Mouse (Mus musculus): ENCODE measurements around the gene Apobec2. TPM values are rescaled to one million over a fixed set of nuclear protein-coding genes. Genes with fewer than 3 reads are reported as not detected.
A peak's percentile ranks its signal among the peaks of the same experiment; 100 is the strongest.
"Not testable (repeated sequence)": the region's sequence is repeated elsewhere in the genome, so short reads cannot be mapped to it uniquely, and the experiment has no call there.

The Apobec2 gene
- total RNA-seq (2021): under 1 TPM; 0.24 TPM

- intact Hi-C loops (cut with DNase I): no loop called here
- DNase-seq (ENCODE audit: extremely low spot score in 1 of 2, low spot score in 2 of 2): no peak
These were observed at the start of gene Apobec2 for GRCm38 (mm10) chr17:48432158-48432980. TSS of gene Apobec2 (minus strand) at chr17:48432930.

GRCm38 (mm10) chr17:48479952-48480351 is 47.2 kb upstream of the Apobec2 start:
- intact Hi-C loops (cut with DNase I): no loop called here
- no peak for DNase-seq (ENCODE audit: extremely low spot score in 1 of 2, low spot score in 2 of 2)

- intact Hi-C loops (cut with DNase I): no loop called here
These were observed 42.7 kb upstream of the Apobec2 start for GRCm38 (mm10) chr17:48475444-48475843.

GRCm38 (mm10) chr17:48474282-48474681 is 41.6 kb upstream of the Apobec2 start:
- intact Hi-C loops (cut with DNase I); DNase-seq (ENCODE audit: extremely low spot score in 1 of 2, low spot score in 2 of 2): not testable (repeated sequence)

More at GRCm38 (mm10) chr17:48475444-48475843, 42.7 kb upstream of the Apobec2 start:
- DNase-seq (ENCODE audit: extremely low spot score in 1 of 2, low spot score in 2 of 2): no peak

GRCm38 (mm10) chr17:48467395-48468231 is 34.9 kb upstream of the Apobec2 start:
- intact Hi-C loops (cut with DNase I): loop anchor here (5.0 kb wide), 2 partner anchors 135 to 465 kb away; partner anchors contain the start of gene Lrfn2
- peak; percentile 85 for DNase-seq (ENCODE audit: extremely low spot score in 1 of 2, low spot score in 2 of 2)

- intact Hi-C loops (cut with DNase I): loop anchor here (5.0 kb wide), 2 partner anchors 135 to 465 kb away; partner anchors contain the start of gene Lrfn2
- DNase-seq (ENCODE audit: extremely low spot score in 1 of 2, low spot score in 2 of 2): no peak
These were observed 34.2 kb upstream of the Apobec2 start for GRCm38 (mm10) chr17:48466769-48467394.

DNA sequence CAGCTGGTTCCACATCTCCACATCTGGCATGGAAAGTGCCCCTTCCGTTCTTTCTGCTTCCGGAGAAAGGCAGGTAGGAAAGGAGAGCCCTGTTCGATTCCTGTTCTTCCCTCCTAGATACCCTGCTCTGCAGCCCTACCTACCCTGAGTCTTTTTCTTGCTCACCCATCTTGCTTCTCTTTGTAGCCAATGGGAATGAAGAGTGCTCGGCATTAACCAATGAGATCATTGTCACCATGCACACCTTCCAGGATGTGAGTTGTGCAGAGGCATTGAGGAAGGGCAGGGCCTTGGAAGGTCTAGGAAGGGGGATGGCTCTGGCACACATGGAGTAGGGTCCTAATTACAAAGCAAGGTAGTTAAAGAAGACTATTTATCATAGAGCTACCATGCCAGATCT is 30.7 kb upstream of the Apobec2 start:
- intact Hi-C loops (cut with DNase I): no loop called here

DNA sequence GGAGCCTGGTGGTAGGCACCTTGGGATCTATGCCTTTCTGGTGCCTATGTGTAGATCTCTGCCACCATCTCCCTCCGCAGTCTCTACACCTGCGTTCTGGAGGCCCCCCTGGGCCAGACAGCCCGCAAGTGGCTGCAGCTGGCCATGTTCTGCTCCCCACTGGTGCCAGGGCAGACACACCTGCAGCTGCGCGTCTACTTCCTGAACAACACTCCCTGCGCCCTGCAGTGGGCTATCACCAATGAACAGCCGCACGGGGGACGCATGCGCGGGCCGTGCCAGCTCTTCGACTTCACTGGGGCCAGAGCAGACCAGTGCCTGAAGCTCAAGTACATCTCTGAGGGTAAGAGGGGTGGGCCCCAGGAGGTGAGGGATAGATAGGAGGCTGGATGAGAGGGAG is 29.4 kb upstream of the Apobec2 start:
- DNase-seq (ENCODE audit: extremely low spot score in 1 of 2, low spot score in 2 of 2): no peak
- intact Hi-C loops (cut with DNase I): no loop called here

More for the DNA sequence above, 30.7 kb upstream of the Apobec2 start:
- no peak for DNase-seq (ENCODE audit: extremely low spot score in 1 of 2, low spot score in 2 of 2)

GRCm38 (mm10) chr17:48457971-48458653 is 25.4 kb upstream of the Apobec2 start:
- intact Hi-C loops (cut with DNase I): no loop called here
- DNase-seq (ENCODE audit: extremely low spot score in 1 of 2, low spot score in 2 of 2): no peak

- intact Hi-C loops (cut with DNase I): no loop called here
- no peak for DNase-seq (ENCODE audit: extremely low spot score in 1 of 2, low spot score in 2 of 2)
These were observed 23.2 kb upstream of the Apobec2 start for GRCm38 (mm10) chr17:48455955-48456354.

GRCm38 (mm10) chr17:48454688-48455087 is 22.0 kb upstream of the Apobec2 start, which contains the start of gene Unc5cl:
TSS of gene Unc5cl (plus strand) at chr17:48454901.
- DNase-seq (ENCODE audit: extremely low spot score in 1 of 2, low spot score in 2 of 2): no peak
- intact Hi-C loops (cut with DNase I): no loop called here

- intact Hi-C loops (cut with DNase I): no loop called here
- no peak for DNase-seq (ENCODE audit: extremely low spot score in 1 of 2, low spot score in 2 of 2)
These were observed 21.5 kb upstream of the Apobec2 start for GRCm38 (mm10) chr17:48454190-48454589.

DNA sequence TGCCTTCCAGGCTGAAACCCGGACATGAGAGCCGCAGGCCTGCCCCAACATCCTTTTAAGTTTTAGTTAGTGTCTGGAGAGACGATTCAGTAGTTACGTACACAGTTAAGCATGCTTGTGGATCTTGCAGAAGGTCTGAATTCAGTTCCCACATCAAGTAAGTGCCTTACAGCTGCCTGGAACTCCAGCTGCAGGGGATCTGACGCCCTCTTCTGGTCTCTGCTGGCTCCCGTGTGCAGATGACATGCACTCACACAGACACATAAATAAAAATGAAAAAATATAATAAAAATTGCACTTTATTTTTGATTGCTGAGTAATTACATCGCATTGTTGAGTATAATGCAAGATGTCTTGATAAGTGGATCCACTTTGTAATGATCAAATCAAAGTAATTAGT is 20.8 kb upstream of the Apobec2 start:
- DNase-seq (ENCODE audit: extremely low spot score in 1 of 2, low spot score in 2 of 2): no peak
- intact Hi-C loops (cut with DNase I): no loop called here

DNA sequence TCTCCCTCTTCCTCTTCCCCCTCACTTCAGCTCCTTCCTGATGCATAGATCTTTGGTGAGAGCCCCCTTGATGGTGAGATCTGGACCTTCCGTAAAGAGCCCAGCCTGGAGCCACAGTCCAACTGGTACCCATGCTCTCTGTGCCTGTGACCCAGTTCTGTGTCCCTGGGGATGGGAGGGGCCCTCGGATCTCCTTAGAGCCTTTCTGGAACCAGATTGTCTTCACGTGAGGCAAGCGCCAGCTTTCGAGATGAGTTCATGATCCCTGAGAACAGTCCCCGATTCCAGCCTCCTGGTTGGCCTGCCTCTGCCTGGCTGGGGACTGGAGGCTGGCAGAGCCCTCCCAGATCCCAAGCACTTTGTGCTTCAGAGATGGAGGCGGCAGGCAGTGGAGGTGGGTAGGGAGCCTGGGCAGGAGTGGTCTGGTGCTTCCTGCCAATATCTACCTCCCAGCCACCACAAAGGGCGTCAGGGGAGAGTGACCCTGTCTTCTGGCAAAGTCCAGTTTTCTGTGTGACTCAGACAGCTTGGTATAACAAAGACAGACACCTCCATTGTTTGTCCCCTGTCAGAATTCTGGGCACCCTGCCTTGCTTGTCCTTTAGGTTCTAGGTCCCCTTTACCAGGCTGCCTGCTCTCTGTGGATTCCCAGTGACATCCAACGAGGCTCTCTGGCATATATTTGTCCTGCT is 19.2 kb upstream of the Apobec2 start:
- DNase-seq (ENCODE audit: extremely low spot score in 1 of 2, low spot score in 2 of 2): no peak
- intact Hi-C loops (cut with DNase I): no loop called here

- DNase-seq (ENCODE audit: extremely low spot score in 1 of 2, low spot score in 2 of 2): no peak
- intact Hi-C loops (cut with DNase I): no loop called here
These were observed 18.6 kb upstream of the Apobec2 start, which contains the start of gene Tspo2 for GRCm38 (mm10) chr17:48451353-48451675. TSS of gene Tspo2 (minus strand) at chr17:48451522.

- intact Hi-C loops (cut with DNase I): no loop called here
These were observed 18.1 kb upstream of the Apobec2 start for GRCm38 (mm10) chr17:48450666-48451352.

DNA sequence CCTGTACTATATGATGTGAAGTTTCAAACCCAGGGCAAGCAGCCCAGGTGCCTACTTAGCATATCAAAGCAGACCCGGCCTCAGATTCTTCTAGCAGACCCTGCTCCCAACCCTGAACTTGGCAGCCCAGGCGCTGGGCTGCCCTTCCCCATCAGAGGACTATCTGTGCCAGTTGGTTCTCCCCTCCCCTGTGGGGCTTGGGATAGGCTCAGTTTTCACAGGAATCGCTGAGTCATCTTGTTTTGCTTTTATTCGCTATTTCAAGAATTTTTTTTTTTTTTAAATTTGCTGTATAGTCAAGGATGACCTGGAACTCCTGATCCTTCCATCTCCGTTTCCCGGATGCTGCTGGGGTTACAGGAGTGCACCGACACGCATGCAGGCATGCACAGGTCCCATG is 14.9 kb upstream of the Apobec2 start:
- no peak for DNase-seq (ENCODE audit: extremely low spot score in 1 of 2, low spot score in 2 of 2)
- intact Hi-C loops (cut with DNase I): no loop called here

More at GRCm38 (mm10) chr17:48450666-48451352, 18.1 kb upstream of the Apobec2 start:
- DNase-seq (ENCODE audit: extremely low spot score in 1 of 2, low spot score in 2 of 2): no peak
